20 mouse cellular contexts compared by ENCODE assay signal in the genomic region with DNA sequence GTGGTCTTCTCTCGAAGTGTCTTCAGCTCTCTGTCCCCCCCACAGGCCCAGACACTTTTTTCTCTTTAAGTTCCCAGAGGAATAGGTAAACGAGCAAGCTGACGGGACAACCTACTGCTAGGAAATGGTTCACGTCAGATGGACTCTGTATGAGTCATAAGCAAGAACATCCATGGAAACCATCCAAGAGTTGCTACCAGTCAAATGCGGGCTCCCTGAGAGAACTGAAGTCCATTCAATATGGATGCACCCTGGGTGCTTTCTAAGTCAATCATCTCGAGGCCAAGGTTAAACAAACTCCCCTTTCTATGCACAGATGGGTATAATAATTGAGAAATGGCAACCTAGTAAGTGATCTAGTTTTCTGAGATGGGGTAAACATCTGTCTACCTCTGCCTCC. TPM values are rescaled to one million over a fixed set of nuclear protein-coding genes. Genes with fewer than 3 reads are reported as not detected.
A peak's percentile ranks its signal among the peaks of the same experiment; 100 is the strongest.
DNase-seq lines count a peak whose midpoint lies in the region; TF ChIP-seq lines count a peak whose summit lies in the region.
"Had no signal": no experiment of that assay in that cellular context is flagged by ENCODE, and none has a peak within 500 bp of the region (broad histone marks: within the 10 kb centered on the region; RNA-seq: fewer than 3 reads in every experiment).

No protein-coding gene starts in this region.

- H3K27ac ChIP-seq in layer of hippocampus, adult 2 months = 0 out of 2 replicates have a peak overlapping the region, but pooled peaks have one; percentile 20
- H3K27ac ChIP-seq: embryonic facial prominence, embryonic 12.5 days; embryonic facial prominence, embryonic 15.5 days; gastrocnemius, adult 2 months; hindbrain, embryonic 12.5 days; hindbrain, embryonic 15.5 days had no signal

- TF ChIP-seq CTCF in layer of hippocampus, adult 2 months (conservative IDR thresholded peaks at IDR 0.05) = no peak

- H3K4me3 ChIP-seq in layer of hippocampus, adult 2 months = no peak overlapping the region
- H3K4me3 ChIP-seq: embryonic facial prominence, embryonic 12.5 days; embryonic facial prominence, embryonic 15.5 days; gastrocnemius, adult 2 months; hindbrain, embryonic 12.5 days; hindbrain, embryonic 15.5 days had no signal

- peak; percentile 60 for DNase-seq in adrenal gland, adult 2 months
- no peak for DNase-seq in adrenal gland, postnatal 4 days (ENCODE audit: low spot score in 2 of 2)
- DNase-seq in layer of hippocampus, adult 2 months (ENCODE audit: low spot score in 2 of 2) = no peak
- DNase-seq in layer of hippocampus, postnatal 25 days (ENCODE audit: extremely low spot score in 1 of 2, low spot score in 1 of 2) = no peak
- DNase-seq in 3134 (ENCODE audit: extremely low read depth, insufficient read length, low spot score) = peak; percentile 42
- peak; percentile 56 for DNase-seq in MN1 (ENCODE audit: low spot score)
- no peak for DNase-seq in spleen, postnatal 10 days (ENCODE audit: low spot score in 2 of 2)
- no peak for DNase-seq in natural killer cell, adult 2 months (ENCODE audit: low spot score in 2 of 2)
- DNase-seq: adrenal gland, postnatal 10 days; adrenal gland, postnatal 36 days; cerebellum, adult 11-12 months; cerebellum, adult 8-10 months; cerebellum, postnatal 10 days; gastrocnemius, adult 2 months; gastrocnemius, postnatal 14 days; heart, adult 11 months had no signal

RNA-seq across cellular contexts. Expression of a gene that starts 17.8 kb away (rescaled TPM):
- 100 to 1,000 TPM; 114 to 126 TPM for total RNA-seq in adrenal gland, adult 2 months (2021)
- polyA plus RNA-seq in adrenal gland, adult 2 months (2012; rRNA removed) = 39.8 and 48.7 TPM in 2 replicates
- total RNA-seq in adrenal gland, postnatal 4 days (2021) = 100 to 1,000 TPM; 165 to 166 TPM
- total RNA-seq in layer of hippocampus, adult 2 months (2021) = 100 to 1,000 TPM; 133 to 136 TPM
- 100 to 1,000 TPM; 127 to 128 TPM for total RNA-seq in layer of hippocampus, postnatal 25 days (2021)

RNA-seq across cellular contexts. Expression of a gene that starts 25.0 kb away (rescaled TPM):
- 1 to 10 TPM; 1.2 to 1.3 TPM for total RNA-seq in adrenal gland, adult 2 months (2021)
- polyA plus RNA-seq in adrenal gland, adult 2 months (2012; rRNA removed) = 1.4 and 2.5 TPM in 2 replicates
- 1 to 10 TPM; 6.9 to 8.6 TPM for total RNA-seq in adrenal gland, postnatal 4 days (2021)
- total RNA-seq in layer of hippocampus, adult 2 months (2021) = 1 to 10 TPM; 1.6 to 1.9 TPM
- total RNA-seq in layer of hippocampus, postnatal 25 days (2021) = 1 to 10 TPM; 2.0 to 2.2 TPM

RNA-seq across cellular contexts. Expression of a gene that starts 40.6 kb away (rescaled TPM):
- 10 to 100 TPM in 1 of 2 experiments, 1 to 10 TPM in 1; 8.4 to 20.4 TPM for total RNA-seq in adrenal gland, adult 2 months (2021)
- polyA plus RNA-seq in adrenal gland, adult 2 months (2012; rRNA removed) = 2.7 and 3.5 TPM in 2 replicates
- 10 to 100 TPM; 14.3 to 14.4 TPM for total RNA-seq in adrenal gland, postnatal 4 days (2021)
- total RNA-seq in layer of hippocampus, adult 2 months (2021) = 1 to 10 TPM; 8.4 to 8.7 TPM
- 1 to 10 TPM; 4.8 to 8.0 TPM for total RNA-seq in layer of hippocampus, postnatal 25 days (2021)

Comparison
In these comparisons a context has a peak if more than half of its experiments do, and no peak if none do; other contexts are left out.
1. DNase-seq: peak in adrenal gland, adult 2 months (single experiment), 3134 (single experiment) and MN1 (single experiment); none in adrenal gland, postnatal 4 days (0 of 2), layer of hippocampus, adult 2 months (0 of 2), layer of hippocampus, postnatal 25 days (0 of 2), spleen, postnatal 10 days (0 of 2) and natural killer cell, adult 2 months (0 of 2).